Mouse (Mus musculus) T-helper 17 cell (primary cell): ENCODE data around the gene Ndufb2.

Experiments used
- in situ Hi-C, 2 experiments: fragments of 300-600 bp; cut with MboI, MseI; formaldehyde crosslinking; loops; 1 replicate in 1 of 2; 2 replicates in 1 of 2; pipeline ENCODE4 v1.15.1; 2025; ENCODE audit warnings: high pct_unique_total_duplicates in 2 of 2

Ndufb2 gene

GRCm38 (mm10) chr6:39592401-39593214 is at the start of gene Ndufb2:
TSS of gene Ndufb2 (plus strand) at chr6:39592574.
- in situ Hi-C loops, result loop anchor here (5.0 kb wide), 1 partner anchor 135 kb away; the partner anchor contains the start of gene Braf (in 2 of the 2)

GRCm38 (mm10) chr6:39542631-39543597 is 49.5 kb upstream of the Ndufb2 start:
- in situ Hi-C loops, result loop anchor here in 1 of 2 experiments (10.0 kb wide), 1 partner anchor 1342 kb away; the partner anchor contains the start of gene Moxd2

GRCm38 (mm10) chr6:39543769-39544420 is 48.5 kb upstream of the Ndufb2 start:
- in situ Hi-C loops, result loop anchor here in 1 of 2 experiments (10.0 kb wide), 1 partner anchor 1341 kb away; the partner anchor contains the start of gene Moxd2

GRCm38 (mm10) chr6:39545474-39545873 is 46.9 kb upstream of the Ndufb2 start:
- in situ Hi-C loops, result loop anchor here in 1 of 2 experiments (10.0 kb wide), 1 partner anchor 1339 kb away; the partner anchor contains the start of gene Moxd2

- in situ Hi-C loops, result loop anchor here in 1 of 2 experiments (10.0 kb wide), 1 partner anchor 1337 kb away; the partner anchor contains the start of gene Moxd2
Observed at GRCm38 (mm10) chr6:39548030-39548429, 44.3 kb upstream of the Ndufb2 start.

- in situ Hi-C loops, result no loop called here
Observed at GRCm38 (mm10) chr6:39551981-39552636, 40.3 kb upstream of the Ndufb2 start.

GRCm38 (mm10) chr6:39554888-39555647 is 37.3 kb upstream of the Ndufb2 start:
- in situ Hi-C loops, result no loop called here

- in situ Hi-C loops, result no loop called here
Observed at GRCm38 (mm10) chr6:39555648-39555945, 36.8 kb upstream of the Ndufb2 start.

- in situ Hi-C loops, result no loop called here
Observed at GRCm38 (mm10) chr6:39556900-39557659, 35.3 kb upstream of the Ndufb2 start.

- in situ Hi-C loops, result no loop called here
Observed at GRCm38 (mm10) chr6:39557723-39558261, 34.6 kb upstream of the Ndufb2 start, which contains the start of gene Dennd2a. TSS of gene Dennd2a (minus strand) at chr6:39557867.

GRCm38 (mm10) chr6:39559276-39559939 is 33.0 kb upstream of the Ndufb2 start:
- in situ Hi-C loops, result no loop called here

GRCm38 (mm10) chr6:39562166-39563015 is 30.0 kb upstream of the Ndufb2 start:
- in situ Hi-C loops, result loop anchor here (5.0 to 10.0 kb wide), 2 partner anchors 95 to 98 kb away; no protein-coding TSS in a partner anchor

GRCm38 (mm10) chr6:39567528-39567927 is 24.8 kb upstream of the Ndufb2 start:
- in situ Hi-C loops, result loop anchor here in 1 of 2 experiments (10.0 kb wide), 1 partner anchor 103 kb away; no protein-coding TSS in a partner anchor

- in situ Hi-C loops, result no loop called here
Observed at GRCm38 (mm10) chr6:39570426-39570825, 21.9 kb upstream of the Ndufb2 start.

- in situ Hi-C loops, result no loop called here
Observed at GRCm38 (mm10) chr6:39573791-39574554, 18.4 kb upstream of the Ndufb2 start, which contains the start of gene Adck2. TSS of gene Adck2 (plus strand) at chr6:39573873.

- in situ Hi-C loops, result no loop called here
Observed at GRCm38 (mm10) chr6:39574555-39574869, 17.9 kb upstream of the Ndufb2 start.

GRCm38 (mm10) chr6:39574951-39575350 is 17.4 kb upstream of the Ndufb2 start:
- in situ Hi-C loops, result no loop called here
